Mouse (Mus musculus) heart, adult 2 months (tissue): Measurements from ENCODE around the gene Kirrel. TPM values are rescaled to one million over a fixed set of nuclear protein-coding genes. Genes with fewer than 3 reads are reported as not detected.

ENCODE experiments used
- DNase-seq, 2 experiments: peaks; one replicate each; pipeline ENCODE4 v3.0.0; 2021
- H3K27ac ChIP-seq: fragments of 200-600 bp; 2 replicates; pipeline ENCODE4 v1.8.1; 2022
- H3K27me3 ChIP-seq: fragments of 200-500 bp; 2 replicates; pipeline ENCODE4 v1.6.1; 2012; ENCODE audit warnings: mild to moderate bottlenecking, low read length, inconsistent platforms, mixed read lengths; ENCODE audit not compliant: control insufficient read depth, insufficient read depth
- H3K36me3 ChIP-seq: fragments of 200-500 bp; 2 replicates; pipeline ENCODE4 v1.6.1; 2012; ENCODE audit warnings: low read length, inconsistent platforms; ENCODE audit not compliant: control insufficient read depth, insufficient read depth
- H3K4me1 ChIP-seq: fragments of 200-500 bp; 2 replicates; pipeline ENCODE4 v1.6.1; 2011; ENCODE audit warnings: low read length; ENCODE audit not compliant: control insufficient read depth, insufficient read depth
- H3K4me3 ChIP-seq: fragments of 200-600 bp; 2 replicates; pipeline ENCODE4 v1.8.1; 2022
- H3K79me2 ChIP-seq: fragments of 200-500 bp; replicated peaks from 2 replicates; pipeline ENCODE4 v1.6.1; 2012; ENCODE audit warnings: mild to moderate bottlenecking, inconsistent platforms, low read length, moderate library complexity, mixed read lengths; ENCODE audit not compliant: control insufficient read depth, insufficient read depth
- H3K9ac ChIP-seq: fragments of 200-500 bp; 2 replicates; pipeline ENCODE4 v1.6.1; 2012; ENCODE audit warnings: low read depth, mild to moderate bottlenecking, control low read depth, inconsistent platforms, low read length, mixed read lengths
- CTCF ChIP-seq: fragments of 200-600 bp; IDR thresholded peaks from 2 replicates; pipeline ENCODE4 v1.8.1; 2022; ENCODE audit warnings: antibody characterized with exemption, mild to moderate bottlenecking, moderate library complexity
- EP300 ChIP-seq: fragments of 200-500 bp; IDR thresholded peaks from 2 replicates; pipeline ENCODE4 v1.6.1; 2011; ENCODE audit warnings: low read depth, low read length, control low read depth; ENCODE audit not compliant: insufficient read depth
- POLR2A ChIP-seq: fragments of 200-500 bp; IDR thresholded peaks from 2 replicates; pipeline ENCODE4 v1.6.1; 2011; ENCODE audit warnings: mild to moderate bottlenecking, low read depth, low read length, control low read depth; ENCODE audit not compliant: insufficient read depth
- WGBS: fragments of 180-500 bp; shearing (Covaris S2); methylation state at CpG from one replicate; pipeline ENCODE4 v1.1.7; 2018; 5-methylcytosine and 5-hydroxymethylcytosine counted together
- intact Hi-C: fragments of 180-260 bp; cut with DNase I; formaldehyde crosslinking; loops from one replicate; pipeline ENCODE4 v1.15.1; 2025
- polyA plus RNA-seq: library from polyadenylated mRNA; depleted of rRNA; stranded (reverse); fragments of >200 nt; gene quantifications from 2 replicates; pipeline ENCODE4 v1.2.3, GENCODE M21; 2012
- total RNA-seq, 2 experiments: library from RNA; stranded (reverse); gene quantifications; 2 replicates each; pipeline ENCODE4 v1.2.3; 2021

Kirrel gene
- total and polyA plus RNA-seq, 3 experiments: 6.0 to 7.5 (median 6.2) TPM

DNA sequence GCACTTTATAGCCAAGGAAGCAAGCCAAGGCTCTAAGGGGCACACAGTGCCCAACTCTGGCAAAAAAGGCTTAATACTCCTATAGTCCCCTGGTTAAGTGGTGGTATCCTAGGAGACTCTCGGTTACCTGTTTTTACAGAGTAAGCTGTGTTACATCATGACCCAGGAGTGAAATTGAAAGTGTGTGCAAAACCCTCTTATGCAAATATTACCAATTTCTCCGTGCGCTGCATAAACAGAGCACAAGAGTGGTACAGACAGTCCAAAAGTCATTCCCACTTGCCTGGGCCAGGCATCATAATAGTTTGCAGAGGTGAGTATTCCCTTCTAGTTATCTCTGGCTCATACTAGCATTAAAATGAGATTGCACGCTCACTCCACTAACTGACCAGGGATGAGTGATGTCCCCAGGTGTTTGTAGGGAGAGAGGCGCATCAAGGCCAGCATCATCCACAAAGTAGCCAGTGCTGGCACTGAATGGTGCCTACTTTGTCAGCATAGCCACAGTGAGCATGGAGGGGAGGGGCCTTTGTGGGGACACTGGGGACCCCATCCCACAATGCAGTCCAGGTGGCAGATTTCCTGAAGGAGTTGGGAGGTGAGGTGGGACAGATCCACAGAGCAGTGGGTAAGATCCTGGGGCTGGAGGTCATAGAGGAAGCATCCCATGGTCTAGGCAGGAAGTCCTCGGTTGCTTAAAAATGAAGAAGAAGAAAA, 10.3 kb downstream of the Kirrel start:
- Histone ChIP-seq H3K79me2 (no peaks in the 10 kb centered on the region), H3K4me3 (no peak overlapping the region), H3K36me3 (no peaks in the 10 kb centered on the region), H3K4me1 (peaks cover 10% of the 10 kb centered on the region), H3K9ac (no peak overlapping the region), H3K27ac (no peak overlapping the region), H3K27me3 (no peaks in the 10 kb centered on the region)
- intact Hi-C loops: no loop called here
- peak in 1 of 2 experiments; percentile 16 for DNase-seq
- WGBS: 94% methylated on average over 6 of the region's 6 CpGs
- TF ChIP-seq POLR2A: no peak
- TF ChIP-seq EP300: no peak
- no peak for TF ChIP-seq CTCF

DNA sequence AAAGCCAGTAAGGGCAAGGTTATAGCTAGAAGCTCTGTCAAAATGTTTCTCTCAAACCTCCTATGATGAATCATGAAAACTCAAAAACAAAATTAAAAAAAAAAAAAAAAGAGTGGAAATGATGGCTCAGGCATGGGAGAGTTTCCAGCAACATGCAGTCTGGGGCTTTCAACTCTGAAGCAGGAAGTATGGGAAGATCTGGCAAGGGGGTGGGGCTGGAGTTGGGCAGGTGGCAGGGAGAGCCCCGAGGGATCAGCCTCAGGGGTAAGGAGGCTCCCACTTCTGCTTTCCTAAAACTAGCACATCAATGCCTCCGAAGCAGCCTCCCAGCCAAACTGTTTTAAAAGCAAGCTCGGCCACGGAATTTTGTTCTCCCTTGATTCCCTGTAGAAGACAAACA, 11.4 kb downstream of the Kirrel start:
- DNase-seq: peak in 1 of 2 experiments; percentile 27
- intact Hi-C loops: no loop called here
- Histone ChIP-seq H3K4me3 (no peak overlapping the region), H3K9ac (no peak overlapping the region), H3K36me3 (no peaks in the 10 kb centered on the region), H3K27me3 (no peaks in the 10 kb centered on the region), H3K27ac (peak overlapping the region; percentile 13; the same call in 1 of the 2 replicates), H3K4me1 (peaks cover 12% of the 10 kb centered on the region), H3K79me2 (no peaks in the 10 kb centered on the region)
- TF ChIP-seq EP300 (no peak), CTCF (no peak), POLR2A (no peak)
- WGBS: 47% methylated on average over 4 of the region's 4 CpGs

DNA sequence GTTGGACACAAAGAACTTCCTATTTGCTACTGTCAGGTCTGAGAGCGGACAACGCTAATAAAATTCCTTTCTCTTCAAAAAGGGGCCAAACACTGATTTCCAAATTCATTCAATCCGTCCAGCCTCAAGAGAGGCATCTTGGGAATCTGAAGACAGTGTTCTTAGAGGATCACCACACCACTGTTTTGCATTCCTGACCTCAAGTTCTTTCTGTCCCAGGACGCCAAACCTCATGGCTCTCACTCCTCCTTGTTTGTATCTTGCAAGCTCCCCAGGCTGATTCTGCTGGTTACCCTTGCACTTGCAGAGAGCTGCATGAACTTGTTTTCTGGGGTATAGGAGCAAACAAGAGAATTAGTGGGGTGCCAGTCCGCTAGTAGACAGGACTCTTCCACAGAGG, 12.2 kb downstream of the Kirrel start:
- intact Hi-C loops: no loop called here
- H3K4me1 ChIP-seq: peaks cover 12% of the 10 kb centered on the region
- H3K36me3 ChIP-seq: no peaks in the 10 kb centered on the region
- DNase-seq: peak in 1 of 2 experiments; percentile 27
- 80% methylated on average over 5 of the region's 5 CpGs for WGBS
- H3K4me3 ChIP-seq: no peak overlapping the region
- no peak for TF ChIP-seq POLR2A
- TF ChIP-seq EP300: no peak
- TF ChIP-seq CTCF: no peak
- H3K9ac ChIP-seq: no peak overlapping the region
- H3K27me3 ChIP-seq: no peaks in the 10 kb centered on the region
- H3K79me2 ChIP-seq: no peaks in the 10 kb centered on the region
- peak overlapping the region; percentile 13; the same call in 1 of the 2 replicates for H3K27ac ChIP-seq

DNA sequence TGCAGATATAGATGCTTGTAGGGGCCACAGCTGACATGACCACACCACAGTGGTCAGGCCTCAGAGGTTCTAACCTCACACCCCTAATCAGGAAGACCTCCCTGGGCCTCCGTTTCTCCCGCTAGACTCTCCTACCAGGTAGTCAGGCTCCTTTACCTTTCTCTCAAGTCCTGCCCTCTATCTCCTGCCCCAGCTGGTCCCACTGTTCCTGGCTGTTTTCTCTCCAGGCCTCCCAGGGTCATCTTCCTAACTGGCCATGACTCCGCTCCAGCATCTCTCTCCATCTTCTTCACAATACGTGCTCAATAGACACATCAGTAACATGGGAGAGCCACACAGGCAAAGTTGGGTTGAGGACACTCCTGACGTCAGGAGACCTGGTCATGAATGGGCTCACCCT, 12.9 kb downstream of the Kirrel start:
- TF ChIP-seq POLR2A: no peak
- TF ChIP-seq CTCF: no peak
- no peak for TF ChIP-seq EP300
- Histone ChIP-seq H3K4me3 (no peak overlapping the region), H3K4me1 (peaks cover 12% of the 10 kb centered on the region), H3K9ac (no peak overlapping the region), H3K36me3 (no peaks in the 10 kb centered on the region), H3K27me3 (no peaks in the 10 kb centered on the region), H3K27ac (no peak overlapping the region), H3K79me2 (no peaks in the 10 kb centered on the region)
- DNase-seq: no peak
- intact Hi-C loops: no loop called here
- 89% methylated on average over 5 of the region's 5 CpGs for WGBS

DNA sequence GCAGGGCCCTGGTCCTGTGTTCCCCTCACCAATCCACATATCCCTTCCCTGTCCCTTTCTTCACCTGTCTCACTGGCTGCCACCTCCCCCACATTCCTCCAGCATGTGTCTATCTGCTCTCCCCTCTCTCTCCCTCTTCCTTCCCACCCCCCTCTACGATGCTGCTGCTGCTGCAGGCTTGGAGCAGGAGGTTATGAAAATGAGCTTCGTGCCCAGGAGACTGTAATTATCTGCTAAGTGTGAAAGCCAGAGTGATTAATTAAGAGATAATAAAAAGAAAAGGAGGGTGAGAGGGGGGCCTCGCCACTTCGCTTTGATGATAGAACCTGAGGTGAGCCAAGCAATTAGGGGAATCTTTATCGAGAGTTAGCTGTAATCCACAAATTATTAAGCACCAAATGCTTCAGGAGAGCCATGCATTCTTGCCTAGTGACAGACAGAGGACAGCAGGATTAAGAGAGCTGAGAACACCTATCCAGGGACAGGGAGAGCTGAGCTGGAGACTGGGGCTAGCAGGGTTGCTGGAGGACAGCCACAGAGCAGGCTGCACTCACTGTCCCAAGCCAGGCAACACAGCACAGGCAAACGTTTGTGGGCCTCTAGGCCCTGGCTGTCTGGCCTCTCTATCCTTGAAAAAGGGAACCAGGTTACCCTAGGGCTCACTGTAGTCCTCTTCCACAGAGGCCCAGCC, 13.6 kb downstream of the Kirrel start:
- Histone ChIP-seq H3K9ac (no peak overlapping the region), H3K79me2 (no peaks in the 10 kb centered on the region), H3K36me3 (no peaks in the 10 kb centered on the region), H3K4me1 (peaks cover 12% of the 10 kb centered on the region), H3K27ac (no peak overlapping the region), H3K27me3 (no peaks in the 10 kb centered on the region), H3K4me3 (no peak overlapping the region)
- WGBS: 75% methylated on average over 6 of the region's 6 CpGs
- no peak for TF ChIP-seq CTCF
- intact Hi-C loops: no loop called here
- DNase-seq: peak in 1 of 2 experiments; percentile 28

GRCm38 (mm10) chr3:87159190-87159589, 15.4 kb downstream of the Kirrel start:
- whole genome bisulfite sequencing: 71% methylated on average over 7 of the region's 7 CpGs
- no peak for DNase-seq
- Histone ChIP-seq H3K9ac (no peak overlapping the region), H3K4me3 (no peak overlapping the region), H3K27me3 (no peaks in the 10 kb centered on the region), H3K4me1 (peaks cover 8% of the 10 kb centered on the region), H3K36me3 (no peaks in the 10 kb centered on the region), H3K79me2 (no peaks in the 10 kb centered on the region), H3K27ac (peak overlapping the region; percentile 49)
- intact Hi-C loops: loop anchor here (2.0 kb wide), 1 partner anchor 16 kb away; the partner anchor contains the start of gene Kirrel
- TF ChIP-seq EP300: no peak
- TF ChIP-seq CTCF: no peak
- no peak for TF ChIP-seq POLR2A
